Mouse (Mus musculus) cortical plate, adult 2 months (tissue): ENCODE measurements around the gene Ins2. TPM values are rescaled to one million over a fixed set of nuclear protein-coding genes. Genes with fewer than 3 reads are reported as not detected.

Experiments used
- H3K27ac ChIP-seq: fragments of 200-500 bp; 2 replicates; pipeline ENCODE4 v1.5.1; 2012; ENCODE audit warnings: low read length, control low read depth, inconsistent platforms; ENCODE audit not compliant: insufficient read depth
- H3K4me1 ChIP-seq: fragments of 200-500 bp; 2 replicates; pipeline ENCODE4 v1.6.1; 2011; ENCODE audit warnings: low read length; ENCODE audit not compliant: control insufficient read depth, insufficient read depth
- H3K4me3 ChIP-seq: fragments of 200-500 bp; 2 replicates; pipeline ENCODE4 v1.5.1; 2011; ENCODE audit warnings: mild to moderate bottlenecking, low read length, control low read depth; ENCODE audit not compliant: insufficient read depth
- CTCF ChIP-seq: fragments of 200-500 bp; IDR thresholded peaks from 2 replicates; pipeline ENCODE4 v1.5.1; 2011; ENCODE audit warnings: mild to moderate bottlenecking, control low read depth, low read length; ENCODE audit not compliant: insufficient read depth; ENCODE audit errors: extremely low read depth
- POLR2A ChIP-seq: fragments of 200-500 bp; IDR thresholded peaks from 2 replicates; pipeline ENCODE4 v1.6.1; 2011; ENCODE audit warnings: mild to moderate bottlenecking, low read length, control low read depth; ENCODE audit not compliant: insufficient read depth; ENCODE audit errors: extremely low read depth
- polyA plus RNA-seq: library from polyadenylated mRNA; depleted of rRNA; stranded (reverse); fragments of >200 nt; gene quantifications from 2 replicates; pipeline ENCODE4 v1.2.3, GENCODE M21; 2012

Ins2 gene
- polyA plus RNA-seq, 1 experiment, result not detected

GRCm38 (mm10) chr7:142699334-142699860 is 43.8 kb downstream of the Ins2 start:
- TF ChIP-seq POLR2A (no peak), CTCF (no peak)
- Histone ChIP-seq H3K4me1 (no peaks in the 10 kb centered on the region), H3K4me3 (no peak overlapping the region), H3K27ac (no peak overlapping the region)

DNA sequence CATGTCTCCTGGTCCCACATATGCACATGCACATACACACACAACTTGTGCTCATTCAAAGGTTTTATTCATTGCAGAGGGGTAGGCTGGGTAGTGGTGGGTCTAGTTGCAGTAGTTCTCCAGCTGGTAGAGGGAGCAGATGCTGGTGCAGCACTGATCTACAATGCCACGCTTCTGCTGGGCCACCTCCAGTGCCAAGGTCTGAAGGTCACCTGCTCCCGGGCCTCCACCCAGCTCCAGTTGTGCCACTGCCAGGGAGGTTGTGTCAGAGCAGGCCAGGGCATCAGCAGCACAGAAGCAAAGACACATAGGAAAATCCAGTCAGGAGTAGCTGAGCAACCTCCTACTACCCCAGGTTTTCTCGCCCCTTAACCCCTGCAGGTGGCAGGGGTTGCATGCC is 64.6 kb downstream of the Ins2 start:
- peaks cover 2% of the 10 kb centered on the region; the same call in 1 of the 2 replicates for H3K4me1 ChIP-seq
- no peak overlapping the region for H3K4me3 ChIP-seq
- no peak overlapping the region for H3K27ac ChIP-seq
- TF ChIP-seq CTCF, result no peak

DNA sequence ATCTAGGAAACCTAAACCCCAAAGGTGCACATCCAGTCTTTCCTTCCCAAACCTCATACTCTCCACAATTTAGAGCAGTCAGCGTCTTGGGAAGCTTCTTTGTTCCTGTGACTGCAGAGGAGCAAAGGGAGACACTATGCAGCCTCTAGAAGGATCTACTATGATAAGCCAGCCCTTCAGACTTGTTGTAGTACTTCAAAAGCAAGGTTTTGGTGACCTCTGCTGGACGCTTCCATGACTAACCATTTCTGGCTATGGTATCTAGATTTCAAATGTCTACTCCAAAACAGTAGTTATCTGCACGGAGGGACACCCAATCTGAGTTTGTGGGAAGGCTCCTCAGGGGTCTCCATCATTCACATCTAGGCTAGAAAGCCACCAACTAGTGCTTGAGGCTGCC is 67.5 kb downstream of the Ins2 start:
- no peak for TF ChIP-seq POLR2A
- peak; percentile 66 for TF ChIP-seq CTCF
- no peak overlapping the region for H3K4me3 ChIP-seq
- H3K27ac ChIP-seq, result no peak overlapping the region
- H3K4me1 ChIP-seq, result peaks cover 2% of the 10 kb centered on the region; the same call in 1 of the 2 replicates

- H3K4me3 ChIP-seq, result no peak overlapping the region
- TF ChIP-seq POLR2A (no peak), CTCF (no peak)
- H3K4me1 ChIP-seq, result no peaks in the 10 kb centered on the region
- H3K27ac ChIP-seq, result no peak overlapping the region
These were observed 68.0 kb downstream of the Ins2 start for GRCm38 (mm10) chr7:142675141-142675540.

- Histone ChIP-seq H3K4me1 (no peaks in the 10 kb centered on the region), H3K4me3 (no peak overlapping the region), H3K27ac (no peak overlapping the region)
- TF ChIP-seq POLR2A (no peak), CTCF (peak; percentile 81)
These were observed 71.1 kb downstream of the Ins2 start for GRCm38 (mm10) chr7:142672120-142672519.

- Histone ChIP-seq H3K4me1 (no peaks in the 10 kb centered on the region), H3K4me3 (no peak overlapping the region), H3K27ac (no peak overlapping the region)
- peak; percentile 33; the same call in 1 of the 2 replicates for TF ChIP-seq CTCF
- no peak for TF ChIP-seq POLR2A
These were observed 72.1 kb downstream of the Ins2 start for GRCm38 (mm10) chr7:142671067-142671466.

- H3K4me1 ChIP-seq, result no peaks in the 10 kb centered on the region
- TF ChIP-seq CTCF (no peak), POLR2A (no peak)
- no peak within 1 kb of the TSS for H3K27ac ChIP-seq
- H3K4me3 ChIP-seq, result no peak within 1 kb of the TSS
These were observed 73.2 kb downstream of the Ins2 start, which contains the start of gene Gm49394 for GRCm38 (mm10) chr7:142669751-142670625. Gene Gm49394 (minus strand): TSS chr7:142669942.

- no peak overlapping the region for H3K4me3 ChIP-seq
- no peaks in the 10 kb centered on the region for H3K4me1 ChIP-seq
- TF ChIP-seq POLR2A (no peak), CTCF (no peak)
- no peak overlapping the region for H3K27ac ChIP-seq
These were observed 74.9 kb downstream of the Ins2 start for GRCm38 (mm10) chr7:142668328-142668727.

- no peak for TF ChIP-seq POLR2A
- TF ChIP-seq CTCF, result no peak
- Histone ChIP-seq H3K27ac (no peak overlapping the region), H3K4me1 (no peaks in the 10 kb centered on the region), H3K4me3 (no peak overlapping the region)
These were observed 75.7 kb downstream of the Ins2 start for GRCm38 (mm10) chr7:142667521-142667920.

DNA sequence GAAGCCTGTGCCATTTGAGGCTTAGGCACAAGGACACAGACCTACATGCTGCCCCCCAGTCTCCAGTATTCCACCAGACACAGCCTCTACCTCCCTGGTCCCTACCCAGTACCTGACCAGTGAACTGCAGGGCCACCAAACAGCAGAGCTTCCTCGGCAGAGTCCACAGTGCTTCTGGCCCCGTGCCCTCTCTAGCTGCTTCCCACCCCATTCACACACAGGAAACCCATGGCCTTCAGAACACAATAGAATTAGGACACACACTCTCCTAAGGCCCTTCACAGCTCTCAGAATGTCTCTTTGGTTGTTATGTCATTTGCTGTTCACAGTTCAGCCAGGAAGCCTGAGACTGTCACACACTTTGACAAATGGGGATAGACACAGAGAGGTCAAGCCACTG is 76.5 kb downstream of the Ins2 start, which contains the start of gene Igf2:
Gene Igf2, minus strand, starts transcription at position 158 of the 400 bp plus-strand sequence.
- H3K4me3 ChIP-seq, result no peak within 1 kb of the TSS
- no peaks in the 10 kb centered on the region for H3K4me1 ChIP-seq
- TF ChIP-seq CTCF (no peak), POLR2A (no peak)
- no peak within 1 kb of the TSS for H3K27ac ChIP-seq
